Mouse (Mus musculus) forebrain, embryonic 16.5 days (tissue): Measurements from ENCODE around the gene S100a4. TPM values are rescaled to one million over a fixed set of nuclear protein-coding genes. Genes with fewer than 3 reads are reported as not detected.

ENCODE experiments used
- ATAC-seq: fragments of 200-750 bp; cut with Nextera tagmentation; 2 replicates; pipeline ENCODE4 v1.8.0; 2017; ENCODE audit warnings: mild to moderate bottlenecking, moderate library complexity
- H3K27ac ChIP-seq: fragments of 300-500 bp; sonication (generic); 2 replicates; pipeline ENCODE4 v1.5.1; 2014; ENCODE audit warnings: low read length, control low read depth
- H3K27me3 ChIP-seq: fragments of 300-500 bp; sonication (generic); replicated peaks from 2 replicates; pipeline ENCODE4 v1.6.1; 2014; ENCODE audit warnings: low read length; ENCODE audit not compliant: control insufficient read depth, insufficient read depth
- H3K36me3 ChIP-seq: fragments of 300-500 bp; sonication (generic); 2 replicates; pipeline ENCODE4 v1.6.1; 2014; ENCODE audit not compliant: control insufficient read depth, insufficient read depth
- H3K4me1 ChIP-seq: fragments of 300-500 bp; sonication (generic); replicated peaks from 2 replicates; pipeline ENCODE4 v1.6.1; 2014; ENCODE audit warnings: low read length; ENCODE audit not compliant: control insufficient read depth, insufficient read depth
- H3K4me2 ChIP-seq: fragments of 300-500 bp; sonication (generic); 2 replicates; pipeline ENCODE4 v1.6.1; 2014; ENCODE audit warnings: mild to moderate bottlenecking, low read length, control low read depth
- H3K4me3 ChIP-seq: fragments of 300-500 bp; sonication (generic); replicated peaks from 2 replicates; pipeline ENCODE4 v1.5.1; 2014; ENCODE audit warnings: mild to moderate bottlenecking, low read length, control low read depth
- H3K9ac ChIP-seq: fragments of 300-500 bp; sonication (generic); replicated peaks from 2 replicates; pipeline ENCODE4 v1.6.1; 2014; ENCODE audit warnings: low read depth, low read length, control low read depth
- H3K9me3 ChIP-seq: fragments of 300-500 bp; sonication (generic); 2 replicates; pipeline ENCODE4 v1.6.1; 2016; ENCODE audit warnings: low read length; ENCODE audit not compliant: control insufficient read depth
- WGBS: fragments of 180-500 bp; shearing (Covaris S2); extraction: QIAGEN DNeasy Blood & Tissue Kit; methylation state at CpG from one replicate; pipeline ENCODE4 v1.1.7; 2014; 5-methylcytosine and 5-hydroxymethylcytosine counted together
- polyA plus RNA-seq: library from polyadenylated mRNA; unstranded; fragments of >200 nt; fragmentation: Nextera tagmentation; extraction: Ambion mirVana; gene quantifications from 2 replicates; pipeline ENCODE4 v1.2.1, GENCODE M21; 2015

Gene S100a4
- polyA plus RNA-seq, 1 experiment from 2014 or later, result 0.65 TPM

- Histone ChIP-seq H3K4me2 (no peak overlapping the region), H3K36me3 (no peaks in the 10 kb centered on the region), H3K4me1 (no peaks in the 10 kb centered on the region), H3K27ac (no peak overlapping the region), H3K4me3 (no peak overlapping the region), H3K27me3 (no peaks in the 10 kb centered on the region), H3K9ac (no peak overlapping the region), H3K9me3 (no peaks in the 10 kb centered on the region)
- ATAC-seq, result no peak
- WGBS, result 90% methylated on average over 4 of the region's 4 CpGs
Measured at GRCm38 (mm10) chr3:90582556-90582955, 21.0 kb upstream of the S100a4 start.

GRCm38 (mm10) chr3:90583893-90584292 is 19.7 kb upstream of the S100a4 start:
- Histone ChIP-seq H3K4me2 (no peak overlapping the region), H3K9ac (no peak overlapping the region), H3K27me3 (no peaks in the 10 kb centered on the region), H3K36me3 (no peaks in the 10 kb centered on the region), H3K4me1 (no peaks in the 10 kb centered on the region), H3K27ac (no peak overlapping the region), H3K4me3 (no peak overlapping the region), H3K9me3 (no peaks in the 10 kb centered on the region)
- no peak for ATAC-seq
- 51% methylated on average over 3 of the region's 3 CpGs for WGBS

- no peak overlapping the region for H3K4me2 ChIP-seq
- no peak overlapping the region for H3K27ac ChIP-seq
- H3K4me3 ChIP-seq, result no peak overlapping the region
- 35% methylated on average over 5 of the region's 5 CpGs for WGBS
- no peaks in the 10 kb centered on the region for H3K4me1 ChIP-seq
- no peaks in the 10 kb centered on the region for H3K36me3 ChIP-seq
- peak; percentile 59; the same call in 1 of the 2 replicates for ATAC-seq
- no peak overlapping the region for H3K9ac ChIP-seq
- H3K9me3 ChIP-seq, result no peaks in the 10 kb centered on the region
- H3K27me3 ChIP-seq, result no peaks in the 10 kb centered on the region
Measured at GRCm38 (mm10) chr3:90585595-90585994, 18.0 kb upstream of the S100a4 start.

- Histone ChIP-seq H3K27me3 (no peaks in the 10 kb centered on the region), H3K9me3 (no peaks in the 10 kb centered on the region), H3K4me2 (no peak overlapping the region), H3K9ac (no peak overlapping the region), H3K27ac (no peak overlapping the region), H3K4me3 (no peak overlapping the region), H3K36me3 (no peaks in the 10 kb centered on the region), H3K4me1 (no peaks in the 10 kb centered on the region)
- WGBS, result 84% methylated on average over 15 of the region's 15 CpGs
- ATAC-seq, result no peak
Measured at GRCm38 (mm10) chr3:90586016-90586643, 17.4 kb upstream of the S100a4 start.

- no peak overlapping the region for H3K27ac ChIP-seq
- no peaks in the 10 kb centered on the region for H3K36me3 ChIP-seq
- no peaks in the 10 kb centered on the region for H3K27me3 ChIP-seq
- no peaks in the 10 kb centered on the region for H3K9me3 ChIP-seq
- H3K4me1 ChIP-seq, result no peaks in the 10 kb centered on the region
- ATAC-seq, result no peak
- 75% methylated on average over 10 of the region's 10 CpGs for WGBS
- no peak overlapping the region for H3K4me2 ChIP-seq
- H3K4me3 ChIP-seq, result no peak overlapping the region
- H3K9ac ChIP-seq, result no peak overlapping the region
Measured at GRCm38 (mm10) chr3:90586906-90587305, 16.7 kb upstream of the S100a4 start.

- H3K9me3 ChIP-seq, result no peaks in the 10 kb centered on the region
- H3K27me3 ChIP-seq, result no peaks in the 10 kb centered on the region
- no peak overlapping the region for H3K4me2 ChIP-seq
- H3K27ac ChIP-seq, result no peak overlapping the region
- ATAC-seq, result no peak
- H3K9ac ChIP-seq, result no peak overlapping the region
- no peaks in the 10 kb centered on the region for H3K4me1 ChIP-seq
- no peak overlapping the region for H3K4me3 ChIP-seq
- H3K36me3 ChIP-seq, result no peaks in the 10 kb centered on the region
- 85% methylated on average over 13 of the region's 14 CpGs for WGBS
Measured at GRCm38 (mm10) chr3:90587361-90588101, 16.0 kb upstream of the S100a4 start.

- Histone ChIP-seq H3K9ac (no peak overlapping the region), H3K4me1 (no peaks in the 10 kb centered on the region), H3K9me3 (no peaks in the 10 kb centered on the region), H3K4me3 (no peak overlapping the region), H3K36me3 (no peaks in the 10 kb centered on the region), H3K27ac (no peak overlapping the region), H3K27me3 (no peaks in the 10 kb centered on the region), H3K4me2 (no peak overlapping the region)
- 90% methylated on average over 6 of the region's 6 CpGs for WGBS
- ATAC-seq, result no peak
Measured at GRCm38 (mm10) chr3:90589390-90589789, 14.2 kb upstream of the S100a4 start.

- ATAC-seq, result no peak
- no peak within 1 kb of the TSS for H3K9ac ChIP-seq
- H3K4me1 ChIP-seq, result no peaks in the 10 kb centered on the region
- no peak within 1 kb of the TSS for H3K27ac ChIP-seq
- 77% methylated on average over 8 of the region's 8 CpGs for WGBS
- no peaks in the 10 kb centered on the region for H3K27me3 ChIP-seq
- no peaks in the 10 kb centered on the region for H3K9me3 ChIP-seq
- no peak within 1 kb of the TSS for H3K4me3 ChIP-seq
- no peak within 1 kb of the TSS for H3K4me2 ChIP-seq
- no peaks in the 10 kb centered on the region for H3K36me3 ChIP-seq
Measured at GRCm38 (mm10) chr3:90589947-90590346, 13.6 kb upstream of the S100a4 start, which contains the start of gene S100a2. TSS of gene S100a2 (plus strand) at chr3:90590247.

- no peak overlapping the region for H3K9ac ChIP-seq
- H3K4me3 ChIP-seq, result no peak overlapping the region
- H3K4me1 ChIP-seq, result no peaks in the 10 kb centered on the region
- no peaks in the 10 kb centered on the region for H3K36me3 ChIP-seq
- no peak for ATAC-seq
- no peaks in the 10 kb centered on the region for H3K27me3 ChIP-seq
- no peak overlapping the region for H3K27ac ChIP-seq
- no peak overlapping the region for H3K4me2 ChIP-seq
- WGBS, result 79% methylated on average over 1 of the region's 1 CpGs
- no peaks in the 10 kb centered on the region for H3K9me3 ChIP-seq
Measured at GRCm38 (mm10) chr3:90594466-90594865, 9.1 kb upstream of the S100a4 start.
